Mouse (Mus musculus): ENCODE results near the gene Upf2. TPM values are rescaled to one million over a fixed set of nuclear protein-coding genes. Genes with fewer than 3 reads are reported as not detected.
A peak's percentile ranks its signal among the peaks of the same experiment; 100 is the strongest.

Upf2 gene
- polyA plus RNA-seq, 1 experiment from 2014 or later = 12.3 TPM

- Histone ChIP-seq H3K4me1 (ENCODE audit: control insufficient read depth, insufficient read depth, low read length) (no peaks in the 10 kb centered on the region), H3K27me3 (ENCODE audit: control insufficient read depth, insufficient read depth, low read length) (no peaks in the 10 kb centered on the region), H3K27ac (ENCODE audit: low read depth, low read length) (no peak overlapping the region), H3K9me3 (ENCODE audit: control insufficient read depth, low read length) (no peaks in the 10 kb centered on the region), H3K4me3 (ENCODE audit: low read depth, low read length) (no peak overlapping the region), H3K36me3 (ENCODE audit: control insufficient read depth, insufficient read depth, low read length) (no peaks in the 10 kb centered on the region), H3K9ac (ENCODE audit: low read length) (no peak overlapping the region), H3K4me2 (ENCODE audit: low read depth) (no peak overlapping the region)
- 92% methylated on average over 18 of the region's 18 CpGs for WGBS
- ATAC-seq (ENCODE audit: insufficient read depth, low FRiP score, low TSS enrichment) = no peak
- DNase-seq (ENCODE audit: low spot score) = no peak
Observed at GRCm38 (mm10) chr2:5930291-5931054, 20.8 kb upstream of the Upf2 start.

- no peak for ATAC-seq (ENCODE audit: insufficient read depth, low FRiP score, low TSS enrichment)
- Histone ChIP-seq H3K36me3 (ENCODE audit: control insufficient read depth, insufficient read depth, low read length) (no peaks in the 10 kb centered on the region), H3K4me3 (ENCODE audit: low read depth, low read length) (no peak overlapping the region), H3K27me3 (ENCODE audit: control insufficient read depth, insufficient read depth, low read length) (no peaks in the 10 kb centered on the region), H3K4me2 (ENCODE audit: low read depth) (no peak overlapping the region), H3K27ac (ENCODE audit: low read depth, low read length) (no peak overlapping the region), H3K9me3 (ENCODE audit: control insufficient read depth, low read length) (no peaks in the 10 kb centered on the region), H3K4me1 (ENCODE audit: control insufficient read depth, insufficient read depth, low read length) (no peaks in the 10 kb centered on the region), H3K9ac (ENCODE audit: low read length) (no peak overlapping the region)
- DNase-seq (ENCODE audit: low spot score) = no peak
- 97% methylated on average over 5 of the region's 5 CpGs for WGBS
Observed at GRCm38 (mm10) chr2:5931938-5932337, 19.3 kb upstream of the Upf2 start.

GRCm38 (mm10) chr2:5934936-5935335 lies 16.3 kb upstream of the Upf2 start:
- H3K9me3 ChIP-seq (ENCODE audit: control insufficient read depth, low read length) = no peaks in the 10 kb centered on the region
- H3K27ac ChIP-seq (ENCODE audit: low read depth, low read length) = no peak overlapping the region
- DNase-seq (ENCODE audit: low spot score) (no peak), ATAC-seq (ENCODE audit: insufficient read depth, low FRiP score, low TSS enrichment) (no peak)
- no peak overlapping the region for H3K4me2 ChIP-seq (ENCODE audit: low read depth)
- no peak overlapping the region for H3K9ac ChIP-seq (ENCODE audit: low read length)
- H3K4me1 ChIP-seq (ENCODE audit: control insufficient read depth, insufficient read depth, low read length) = no peaks in the 10 kb centered on the region
- H3K36me3 ChIP-seq (ENCODE audit: control insufficient read depth, insufficient read depth, low read length) = no peaks in the 10 kb centered on the region
- H3K27me3 ChIP-seq (ENCODE audit: control insufficient read depth, insufficient read depth, low read length) = no peaks in the 10 kb centered on the region
- WGBS = 92% methylated on average over 3 of the region's 3 CpGs
- H3K4me3 ChIP-seq (ENCODE audit: low read depth, low read length) = no peak overlapping the region

GRCm38 (mm10) chr2:5936068-5936467 lies 15.2 kb upstream of the Upf2 start:
- H3K36me3 ChIP-seq (ENCODE audit: control insufficient read depth, insufficient read depth, low read length) = no peaks in the 10 kb centered on the region
- DNase-seq (ENCODE audit: low spot score) (no peak), ATAC-seq (ENCODE audit: insufficient read depth, low FRiP score, low TSS enrichment) (no peak)
- H3K27ac ChIP-seq (ENCODE audit: low read depth, low read length) = no peak overlapping the region
- H3K9me3 ChIP-seq (ENCODE audit: control insufficient read depth, low read length) = no peaks in the 10 kb centered on the region
- H3K9ac ChIP-seq (ENCODE audit: low read length) = no peak overlapping the region
- no peaks in the 10 kb centered on the region for H3K27me3 ChIP-seq (ENCODE audit: control insufficient read depth, insufficient read depth, low read length)
- H3K4me2 ChIP-seq (ENCODE audit: low read depth) = no peak overlapping the region
- H3K4me1 ChIP-seq (ENCODE audit: control insufficient read depth, insufficient read depth, low read length) = no peaks in the 10 kb centered on the region
- WGBS = 65% methylated on average over 6 of the region's 6 CpGs
- no peak overlapping the region for H3K4me3 ChIP-seq (ENCODE audit: low read depth, low read length)

GRCm38 (mm10) chr2:5936550-5936949 lies 14.7 kb upstream of the Upf2 start:
- H3K36me3 ChIP-seq (ENCODE audit: control insufficient read depth, insufficient read depth, low read length) = no peaks in the 10 kb centered on the region
- no peak for DNase-seq (ENCODE audit: low spot score)
- H3K9ac ChIP-seq (ENCODE audit: low read length) = no peak overlapping the region
- ATAC-seq (ENCODE audit: insufficient read depth, low FRiP score, low TSS enrichment) = no peak
- H3K4me1 ChIP-seq (ENCODE audit: control insufficient read depth, insufficient read depth, low read length) = no peaks in the 10 kb centered on the region
- H3K4me2 ChIP-seq (ENCODE audit: low read depth) = no peak overlapping the region
- H3K4me3 ChIP-seq (ENCODE audit: low read depth, low read length) = no peak overlapping the region
- no peaks in the 10 kb centered on the region for H3K9me3 ChIP-seq (ENCODE audit: control insufficient read depth, low read length)
- H3K27ac ChIP-seq (ENCODE audit: low read depth, low read length) = no peak overlapping the region
- H3K27me3 ChIP-seq (ENCODE audit: control insufficient read depth, insufficient read depth, low read length) = no peaks in the 10 kb centered on the region
- 83% methylated on average over 4 of the region's 4 CpGs for WGBS

GRCm38 (mm10) chr2:5939319-5939718 lies 11.9 kb upstream of the Upf2 start:
- no peak overlapping the region for H3K4me2 ChIP-seq (ENCODE audit: low read depth)
- 91% methylated on average over 3 of the region's 3 CpGs for WGBS
- no peak for DNase-seq (ENCODE audit: low spot score)
- H3K27ac ChIP-seq (ENCODE audit: low read depth, low read length) = no peak overlapping the region
- no peaks in the 10 kb centered on the region for H3K36me3 ChIP-seq (ENCODE audit: control insufficient read depth, insufficient read depth, low read length)
- no peaks in the 10 kb centered on the region for H3K27me3 ChIP-seq (ENCODE audit: control insufficient read depth, insufficient read depth, low read length)
- H3K9me3 ChIP-seq (ENCODE audit: control insufficient read depth, low read length) = no peaks in the 10 kb centered on the region
- H3K9ac ChIP-seq (ENCODE audit: low read length) = no peak overlapping the region
- H3K4me3 ChIP-seq (ENCODE audit: low read depth, low read length) = no peak overlapping the region
- no peaks in the 10 kb centered on the region for H3K4me1 ChIP-seq (ENCODE audit: control insufficient read depth, insufficient read depth, low read length)
- ATAC-seq (ENCODE audit: insufficient read depth, low FRiP score, low TSS enrichment) = no peak

GRCm38 (mm10) chr2:5939911-5940310 lies 11.4 kb upstream of the Upf2 start:
- ATAC-seq (ENCODE audit: insufficient read depth, low FRiP score, low TSS enrichment) = no peak
- 89% methylated on average over 14 of the region's 14 CpGs for WGBS
- no peak for DNase-seq (ENCODE audit: low spot score)
- H3K4me2 ChIP-seq (ENCODE audit: low read depth) = no peak overlapping the region
- H3K4me1 ChIP-seq (ENCODE audit: control insufficient read depth, insufficient read depth, low read length) = no peaks in the 10 kb centered on the region
- no peak overlapping the region for H3K9ac ChIP-seq (ENCODE audit: low read length)
- no peaks in the 10 kb centered on the region for H3K9me3 ChIP-seq (ENCODE audit: control insufficient read depth, low read length)
- H3K4me3 ChIP-seq (ENCODE audit: low read depth, low read length) = no peak overlapping the region
- no peak overlapping the region for H3K27ac ChIP-seq (ENCODE audit: low read depth, low read length)
- H3K27me3 ChIP-seq (ENCODE audit: control insufficient read depth, insufficient read depth, low read length) = no peaks in the 10 kb centered on the region
- H3K36me3 ChIP-seq (ENCODE audit: control insufficient read depth, insufficient read depth, low read length) = no peaks in the 10 kb centered on the region

GRCm38 (mm10) chr2:5940936-5941335 lies 10.3 kb upstream of the Upf2 start:
- 94% methylated on average over 9 of the region's 9 CpGs for WGBS
- no peaks in the 10 kb centered on the region for H3K27me3 ChIP-seq (ENCODE audit: control insufficient read depth, insufficient read depth, low read length)
- no peak for ATAC-seq (ENCODE audit: insufficient read depth, low FRiP score, low TSS enrichment)

GRCm38 (mm10) chr2:5941861-5942415 lies 9.3 kb upstream of the Upf2 start:
- H3K4me1 ChIP-seq (ENCODE audit: control insufficient read depth, insufficient read depth, low read length) = no peaks in the 10 kb centered on the region
- H3K4me2 ChIP-seq (ENCODE audit: low read depth) = peak overlapping the region; percentile 81
- ATAC-seq (ENCODE audit: insufficient read depth, low FRiP score, low TSS enrichment) (no peak), DNase-seq (ENCODE audit: low spot score) (no peak)
- H3K27ac ChIP-seq (ENCODE audit: low read depth, low read length) = no peak overlapping the region
- H3K9ac ChIP-seq (ENCODE audit: low read length) = peak overlapping the region; percentile 76
- WGBS = 57% methylated on average over 11 of the region's 11 CpGs
- no peaks in the 10 kb centered on the region for H3K9me3 ChIP-seq (ENCODE audit: control insufficient read depth, low read length)
- H3K4me3 ChIP-seq (ENCODE audit: low read depth, low read length) = peak overlapping the region; percentile 56
- no peaks in the 10 kb centered on the region for H3K36me3 ChIP-seq (ENCODE audit: control insufficient read depth, insufficient read depth, low read length)
- no peaks in the 10 kb centered on the region for H3K27me3 ChIP-seq (ENCODE audit: control insufficient read depth, insufficient read depth, low read length)

More at GRCm38 (mm10) chr2:5940936-5941335, 10.3 kb upstream of the Upf2 start:
- H3K9me3 ChIP-seq (ENCODE audit: control insufficient read depth, low read length) = no peaks in the 10 kb centered on the region
- no peak overlapping the region for H3K9ac ChIP-seq (ENCODE audit: low read length)
- H3K4me3 ChIP-seq (ENCODE audit: low read depth, low read length) = no peak overlapping the region
- H3K27ac ChIP-seq (ENCODE audit: low read depth, low read length) = no peak overlapping the region
- H3K4me2 ChIP-seq (ENCODE audit: low read depth) = no peak overlapping the region
- H3K36me3 ChIP-seq (ENCODE audit: control insufficient read depth, insufficient read depth, low read length) = no peaks in the 10 kb centered on the region
- no peaks in the 10 kb centered on the region for H3K4me1 ChIP-seq (ENCODE audit: control insufficient read depth, insufficient read depth, low read length)
- DNase-seq (ENCODE audit: low spot score) = no peak
